Mouse (Mus musculus) forebrain, embryonic 13.5 days (tissue): ENCODE measurements around the gene Prkar1a. TPM values are rescaled to one million over a fixed set of nuclear protein-coding genes. Genes with fewer than 3 reads are reported as not detected.
A peak's percentile ranks its signal among the peaks of the same experiment; 100 is the strongest.

ENCODE experiments used
- ATAC-seq: fragments of 200-750 bp; cut with Nextera tagmentation; 2 replicates; pipeline ENCODE4 v1.8.0; 2017
- H3K27ac ChIP-seq: fragments of 300-500 bp; sonication (generic); 2 replicates; pipeline ENCODE4 v1.5.1; 2015; ENCODE audit warnings: inconsistent platforms, mild to moderate bottlenecking, moderate library complexity
- H3K27me3 ChIP-seq: fragments of 300-500 bp; sonication (generic); 2 replicates; pipeline ENCODE4 v1.6.1; 2015; ENCODE audit warnings: mild to moderate bottlenecking, inconsistent platforms
- H3K36me3 ChIP-seq: fragments of 300-500 bp; sonication (generic); 2 replicates; pipeline ENCODE4 v1.6.1; 2015; ENCODE audit warnings: mild to moderate bottlenecking, inconsistent platforms; ENCODE audit not compliant: poor library complexity, severe bottlenecking
- H3K4me1 ChIP-seq: fragments of 300-500 bp; sonication (generic); 2 replicates; pipeline ENCODE4 v1.6.1; 2015; ENCODE audit warnings: inconsistent platforms
- H3K4me2 ChIP-seq: fragments of 300-500 bp; sonication (generic); 2 replicates; pipeline ENCODE4 v1.6.1; 2015; ENCODE audit warnings: inconsistent platforms, mild to moderate bottlenecking, moderate library complexity
- H3K4me3 ChIP-seq: fragments of 300-500 bp; sonication (generic); 2 replicates; pipeline ENCODE4 v1.5.1; 2015; ENCODE audit warnings: mild to moderate bottlenecking, inconsistent platforms
- H3K9ac ChIP-seq: fragments of 300-500 bp; sonication (generic); 2 replicates; pipeline ENCODE4 v1.6.1; 2015; ENCODE audit warnings: mild to moderate bottlenecking, inconsistent platforms
- H3K9me3 ChIP-seq: fragments of 300-500 bp; sonication (generic); replicated peaks from 2 replicates; pipeline ENCODE4 v1.6.1; 2016; ENCODE audit warnings: inconsistent platforms
- WGBS: fragments of 180-500 bp; shearing (Covaris S2); methylation state at CpG from one replicate; pipeline ENCODE4 v1.1.7; 2015; 5-methylcytosine and 5-hydroxymethylcytosine counted together
- polyA plus RNA-seq: library from polyadenylated mRNA; unstranded; fragments of >200 nt; fragmentation: Nextera tagmentation; extraction: Ambion mirVana; gene quantifications from 2 replicates; pipeline ENCODE4 v1.2.1, GENCODE M21; 2015

The Prkar1a gene
- polyA plus RNA-seq, 1 experiment from 2014 or later, result 403 TPM

GRCm38 (mm10) chr11:109620356-109620755 is 28.8 kb upstream of the Prkar1a start:
- H3K27ac ChIP-seq, result no peak overlapping the region
- no peak overlapping the region for H3K9ac ChIP-seq
- H3K27me3 ChIP-seq, result no peaks in the 10 kb centered on the region
- no peak for ATAC-seq
- no peak overlapping the region for H3K4me3 ChIP-seq
- WGBS, result 85% methylated on average over 6 of the region's 6 CpGs
- no peak overlapping the region for H3K4me2 ChIP-seq
- H3K9me3 ChIP-seq, result no peaks in the 10 kb centered on the region
- H3K36me3 ChIP-seq, result no peaks in the 10 kb centered on the region
- peaks cover 12% of the 10 kb centered on the region for H3K4me1 ChIP-seq

GRCm38 (mm10) chr11:109621183-109621582 is 28.0 kb upstream of the Prkar1a start:
- H3K4me3 ChIP-seq, result no peak overlapping the region
- H3K9me3 ChIP-seq, result no peaks in the 10 kb centered on the region
- no peaks in the 10 kb centered on the region for H3K36me3 ChIP-seq
- H3K27ac ChIP-seq, result no peak overlapping the region
- peaks cover 11% of the 10 kb centered on the region for H3K4me1 ChIP-seq
- no peak overlapping the region for H3K9ac ChIP-seq
- ATAC-seq, result no peak
- no peak overlapping the region for H3K4me2 ChIP-seq
- H3K27me3 ChIP-seq, result no peaks in the 10 kb centered on the region
- WGBS, result 16% methylated on average over 2 of the region's 2 CpGs

GRCm38 (mm10) chr11:109622518-109623037 is 26.6 kb upstream of the Prkar1a start:
- no peaks in the 10 kb centered on the region for H3K36me3 ChIP-seq
- 45% methylated on average over 15 of the region's 15 CpGs for WGBS
- peak overlapping the region; percentile 7; the same call in 1 of the 2 replicates for H3K4me2 ChIP-seq
- no peak for ATAC-seq
- no peaks in the 10 kb centered on the region for H3K9me3 ChIP-seq
- H3K27me3 ChIP-seq, result no peaks in the 10 kb centered on the region
- H3K4me1 ChIP-seq, result 0 out of 2 replicates have a peak, but pooled peaks cover 3% of the 10 kb centered on the region
- no peak overlapping the region for H3K27ac ChIP-seq
- H3K4me3 ChIP-seq, result no peak overlapping the region
- no peak overlapping the region for H3K9ac ChIP-seq

GRCm38 (mm10) chr11:109623238-109623637 is 26.0 kb upstream of the Prkar1a start:
- ATAC-seq, result no peak
- Histone ChIP-seq H3K9ac (no peak overlapping the region), H3K27ac (no peak overlapping the region), H3K27me3 (no peaks in the 10 kb centered on the region), H3K9me3 (no peaks in the 10 kb centered on the region), H3K4me3 (no peak overlapping the region), H3K4me1 (0 out of 2 replicates have a peak, but pooled peaks cover 3% of the 10 kb centered on the region), H3K4me2 (no peak overlapping the region), H3K36me3 (no peaks in the 10 kb centered on the region)
- WGBS, result 91% methylated on average over 7 of the region's 7 CpGs

- Histone ChIP-seq H3K9me3 (no peaks in the 10 kb centered on the region), H3K27ac (no peak overlapping the region), H3K4me2 (no peak overlapping the region), H3K9ac (no peak overlapping the region), H3K4me1 (0 out of 2 replicates have a peak, but pooled peaks cover under 1% of the 10 kb centered on the region), H3K27me3 (no peaks in the 10 kb centered on the region), H3K36me3 (no peaks in the 10 kb centered on the region), H3K4me3 (no peak overlapping the region)
- no peak for ATAC-seq
- 87% methylated on average over 4 of the region's 4 CpGs for WGBS
Measured at GRCm38 (mm10) chr11:109627648-109628047, 21.6 kb upstream of the Prkar1a start.

GRCm38 (mm10) chr11:109628099-109628498 is 21.1 kb upstream of the Prkar1a start:
- Histone ChIP-seq H3K9ac (no peak overlapping the region), H3K9me3 (no peaks in the 10 kb centered on the region), H3K4me2 (no peak overlapping the region), H3K27ac (no peak overlapping the region), H3K27me3 (no peaks in the 10 kb centered on the region), H3K4me3 (no peak overlapping the region), H3K36me3 (no peaks in the 10 kb centered on the region), H3K4me1 (no peaks in the 10 kb centered on the region)
- 89% methylated on average over 3 of the region's 3 CpGs for WGBS
- ATAC-seq, result no peak

GRCm38 (mm10) chr11:109629021-109629521 is 20.1 kb upstream of the Prkar1a start:
- 83% methylated on average over 10 of the region's 10 CpGs for WGBS

GRCm38 (mm10) chr11:109634928-109635327 is 14.3 kb upstream of the Prkar1a start:
- no peaks in the 10 kb centered on the region for H3K36me3 ChIP-seq
- H3K9ac ChIP-seq, result no peak overlapping the region
- H3K4me2 ChIP-seq, result no peak overlapping the region
- no peaks in the 10 kb centered on the region for H3K4me1 ChIP-seq
- H3K27ac ChIP-seq, result no peak overlapping the region
- H3K4me3 ChIP-seq, result no peak overlapping the region
- ATAC-seq, result no peak
- WGBS, result 84% methylated on average over 9 of the region's 9 CpGs
- no peaks in the 10 kb centered on the region for H3K9me3 ChIP-seq
- H3K27me3 ChIP-seq, result no peaks in the 10 kb centered on the region

More at GRCm38 (mm10) chr11:109629021-109629521, 20.1 kb upstream of the Prkar1a start:
- ATAC-seq, result no peak
- H3K9ac ChIP-seq, result no peak overlapping the region
- no peak overlapping the region for H3K4me2 ChIP-seq
- H3K27me3 ChIP-seq, result no peaks in the 10 kb centered on the region
- no peak overlapping the region for H3K27ac ChIP-seq
- H3K4me3 ChIP-seq, result no peak overlapping the region
- H3K9me3 ChIP-seq, result no peaks in the 10 kb centered on the region
- H3K4me1 ChIP-seq, result no peaks in the 10 kb centered on the region
- no peaks in the 10 kb centered on the region for H3K36me3 ChIP-seq

- H3K36me3 ChIP-seq, result no peaks in the 10 kb centered on the region
- H3K4me3 ChIP-seq, result no peak overlapping the region
- no peak overlapping the region for H3K4me2 ChIP-seq
- H3K27ac ChIP-seq, result no peak overlapping the region
- H3K9ac ChIP-seq, result no peak overlapping the region
- no peak for ATAC-seq
- no peaks in the 10 kb centered on the region for H3K27me3 ChIP-seq
- no peaks in the 10 kb centered on the region for H3K9me3 ChIP-seq
- H3K4me1 ChIP-seq, result no peaks in the 10 kb centered on the region
- 78% methylated on average over 6 of the region's 6 CpGs for WGBS
Measured at GRCm38 (mm10) chr11:109635871-109636395, 13.3 kb upstream of the Prkar1a start.

- 83% methylated on average over 5 of the region's 5 CpGs for WGBS
- no peaks in the 10 kb centered on the region for H3K27me3 ChIP-seq
- no peak overlapping the region for H3K4me3 ChIP-seq
- H3K9me3 ChIP-seq, result no peaks in the 10 kb centered on the region
- no peak overlapping the region for H3K9ac ChIP-seq
- no peak overlapping the region for H3K4me2 ChIP-seq
- no peak for ATAC-seq
- H3K27ac ChIP-seq, result no peak overlapping the region
- no peaks in the 10 kb centered on the region for H3K4me1 ChIP-seq
- no peaks in the 10 kb centered on the region for H3K36me3 ChIP-seq
Measured at GRCm38 (mm10) chr11:109641498-109642222, 7.5 kb upstream of the Prkar1a start.

GRCm38 (mm10) chr11:109648510-109648909 is 695 bp upstream of the Prkar1a start:
- Histone ChIP-seq H3K27me3 (no peaks in the 10 kb centered on the region), H3K4me3 (no peak overlapping the region), H3K36me3 (peaks cover 3% of the 10 kb centered on the region), H3K4me2 (peak overlapping the region; percentile 84; the same call in 1 of the 2 replicates), H3K9ac (no peak overlapping the region), H3K9me3 (no peaks in the 10 kb centered on the region), H3K4me1 (peaks cover 39% of the 10 kb centered on the region), H3K27ac (peak overlapping the region; percentile 95)
- no peak for ATAC-seq
- 47% methylated on average over 7 of the region's 7 CpGs for WGBS

GRCm38 (mm10) chr11:109649975-109650701 is 933 bp downstream of the Prkar1a start:
- no peaks in the 10 kb centered on the region for H3K9me3 ChIP-seq
- peak overlapping the region; percentile 96 for H3K4me3 ChIP-seq
- H3K4me2 ChIP-seq, result peak overlapping the region; percentile 84
- peaks cover 45% of the 10 kb centered on the region for H3K4me1 ChIP-seq
- 1% methylated on average over 31 of the region's 31 CpGs for WGBS
- H3K27ac ChIP-seq, result peak overlapping the region; percentile 95
- ATAC-seq, result peak; percentile 80
- peak overlapping the region; percentile 97 for H3K9ac ChIP-seq
- peaks cover 18% of the 10 kb centered on the region for H3K36me3 ChIP-seq
- H3K27me3 ChIP-seq, result no peaks in the 10 kb centered on the region
